Mouse (Mus musculus) limb, embryonic 13.5 days (tissue): ENCODE data around the gene Snx20. TPM values are rescaled to one million over a fixed set of nuclear protein-coding genes. Genes with fewer than 3 reads are reported as not detected.
"Not testable (repeated sequence)": the region's sequence is repeated elsewhere in the genome, so short reads cannot be mapped to it uniquely, and the experiment has no call there.

Experiments used
- ATAC-seq: fragments of 200-750 bp; cut with Nextera tagmentation; 2 replicates; pipeline ENCODE4 v1.8.0; 2017; ENCODE audit warnings: low read depth, moderate number of reproducible peaks, moderate TSS enrichment; ENCODE audit not compliant: low FRiP score
- H3K27ac ChIP-seq: fragments of 300-500 bp; sonication (generic); 2 replicates; pipeline ENCODE4 v1.5.1; 2015; ENCODE audit warnings: inconsistent platforms, mild to moderate bottlenecking, moderate library complexity
- H3K27me3 ChIP-seq: fragments of 300-500 bp; sonication (generic); 2 replicates; pipeline ENCODE4 v1.6.1; 2015; ENCODE audit warnings: mild to moderate bottlenecking, inconsistent platforms
- H3K36me3 ChIP-seq: fragments of 300-500 bp; sonication (generic); 2 replicates; pipeline ENCODE4 v1.6.1; 2015; ENCODE audit warnings: inconsistent platforms, mild to moderate bottlenecking, moderate library complexity
- H3K4me1 ChIP-seq: fragments of 300-500 bp; sonication (generic); 2 replicates; pipeline ENCODE4 v1.6.1; 2015; ENCODE audit warnings: inconsistent platforms
- H3K4me2 ChIP-seq: fragments of 300-500 bp; sonication (generic); replicated peaks from 2 replicates; pipeline ENCODE4 v1.6.1; 2015; ENCODE audit warnings: inconsistent platforms, mild to moderate bottlenecking, moderate library complexity
- H3K4me3 ChIP-seq: fragments of 300-500 bp; sonication (generic); 2 replicates; pipeline ENCODE4 v1.5.1; 2015; ENCODE audit warnings: moderate library complexity, mild to moderate bottlenecking, inconsistent platforms
- H3K9ac ChIP-seq: fragments of 300-500 bp; sonication (generic); 2 replicates; pipeline ENCODE4 v1.6.1; 2015; ENCODE audit warnings: mild to moderate bottlenecking, inconsistent platforms
- H3K9me3 ChIP-seq: fragments of 300-500 bp; sonication (generic); 2 replicates; pipeline ENCODE4 v1.6.1; 2016; ENCODE audit warnings: inconsistent platforms
- WGBS: fragments of 180-500 bp; shearing (Covaris S2); methylation state at CpG from one replicate; pipeline ENCODE4 v1.1.7; 2015; 5-methylcytosine and 5-hydroxymethylcytosine counted together
- polyA plus RNA-seq: library from polyadenylated mRNA; unstranded; fragments of >200 nt; fragmentation: Nextera tagmentation; extraction: Ambion mirVana; gene quantifications from 2 replicates; pipeline ENCODE4 v1.2.1, GENCODE M21; 2015

Snx20 gene
- polyA plus RNA-seq, 1 experiment from 2014 or later, result 1.5 TPM

DNA sequence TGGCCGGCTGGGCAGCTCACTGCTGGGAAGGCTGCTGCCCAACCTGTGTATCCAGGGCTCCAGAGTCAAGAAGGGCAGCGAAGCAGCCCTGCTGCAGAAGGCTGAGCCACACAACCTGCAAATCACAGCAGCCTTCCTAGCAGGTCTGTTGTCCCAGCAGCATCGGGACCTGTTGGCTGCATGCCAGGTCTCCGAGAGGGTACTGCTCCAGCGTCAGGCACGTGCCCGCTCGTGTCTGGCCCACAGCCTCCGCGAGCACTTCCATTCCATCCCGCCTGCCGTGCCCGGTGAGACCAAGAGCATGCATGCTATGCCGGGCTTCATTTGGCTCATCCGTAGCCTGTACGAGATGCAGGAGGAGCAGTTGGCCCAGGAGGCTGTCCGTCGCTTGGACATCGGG lies 29.0 kb upstream of the Snx20 start:
- H3K9me3 ChIP-seq, result no peaks in the 10 kb centered on the region
- H3K4me2 ChIP-seq, result no peak overlapping the region
- H3K27ac ChIP-seq, result no peak overlapping the region
- 83% methylated on average over 19 of the region's 19 CpGs for WGBS
- no peaks in the 10 kb centered on the region for H3K27me3 ChIP-seq
- no peaks in the 10 kb centered on the region for H3K36me3 ChIP-seq
- ATAC-seq, result no peak
- H3K9ac ChIP-seq, result no peak overlapping the region
- H3K4me3 ChIP-seq, result no peak overlapping the region
- peaks cover 13% of the 10 kb centered on the region for H3K4me1 ChIP-seq

DNA sequence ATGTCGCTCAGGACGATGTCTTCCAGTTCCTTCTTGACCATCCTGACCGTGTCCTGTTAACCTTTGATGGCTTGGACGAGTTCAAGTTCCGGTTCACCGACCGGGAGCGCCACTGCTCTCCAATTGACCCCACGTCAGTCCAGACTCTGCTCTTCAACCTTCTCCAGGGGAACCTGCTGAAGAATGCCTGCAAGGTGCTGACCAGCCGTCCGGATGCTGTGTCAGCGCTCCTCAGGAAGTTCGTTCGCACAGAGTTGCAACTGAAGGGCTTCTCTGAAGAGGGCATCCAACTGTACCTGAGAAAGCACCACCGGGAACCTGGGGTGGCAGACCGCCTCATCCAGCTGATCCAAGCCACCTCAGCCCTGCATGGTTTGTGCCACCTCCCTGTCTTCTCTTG lies 28.2 kb upstream of the Snx20 start:
- H3K9me3 ChIP-seq, result no peaks in the 10 kb centered on the region
- WGBS, result 89% methylated on average over 16 of the region's 16 CpGs

DNA sequence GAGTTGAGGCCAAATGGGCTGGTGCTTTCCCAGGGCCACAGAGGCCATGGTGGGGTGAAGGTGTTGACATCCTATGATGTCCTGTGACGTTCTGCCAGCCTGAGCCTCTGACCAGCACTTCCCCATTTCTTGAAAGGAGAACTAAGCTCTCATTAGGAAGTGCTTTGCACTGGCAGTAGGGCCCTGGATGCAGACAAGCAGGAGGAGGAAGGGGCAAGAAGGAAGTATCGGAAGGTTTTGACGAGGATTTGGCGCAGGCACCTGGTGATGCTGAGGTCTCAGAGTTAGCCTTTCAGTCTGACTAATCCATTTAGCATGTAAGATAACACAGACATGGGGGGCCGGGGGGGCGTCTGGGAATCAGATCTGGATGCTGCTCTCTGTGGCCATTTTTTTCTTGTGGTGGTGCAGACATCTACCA lies 26.5 kb upstream of the Snx20 start:
- ATAC-seq, result no peak
- Histone ChIP-seq H3K36me3 (no peaks in the 10 kb centered on the region), H3K9me3 (no peaks in the 10 kb centered on the region), H3K27me3 (no peaks in the 10 kb centered on the region), H3K27ac (no peak overlapping the region), H3K4me3 (no peak overlapping the region), H3K4me1 (peaks cover 10% of the 10 kb centered on the region; the same call in 1 of the 2 replicates), H3K4me2 (no peak overlapping the region), H3K9ac (no peak overlapping the region)
- WGBS, result 74% methylated on average over 6 of the region's 6 CpGs

More for the DNA sequence above, 28.2 kb upstream of the Snx20 start:
- ATAC-seq, result no peak
- Histone ChIP-seq H3K36me3 (no peaks in the 10 kb centered on the region), H3K4me1 (peaks cover 13% of the 10 kb centered on the region), H3K4me2 (no peak overlapping the region), H3K27me3 (no peaks in the 10 kb centered on the region), H3K27ac (no peak overlapping the region), H3K9ac (no peak overlapping the region), H3K4me3 (no peak overlapping the region)

DNA sequence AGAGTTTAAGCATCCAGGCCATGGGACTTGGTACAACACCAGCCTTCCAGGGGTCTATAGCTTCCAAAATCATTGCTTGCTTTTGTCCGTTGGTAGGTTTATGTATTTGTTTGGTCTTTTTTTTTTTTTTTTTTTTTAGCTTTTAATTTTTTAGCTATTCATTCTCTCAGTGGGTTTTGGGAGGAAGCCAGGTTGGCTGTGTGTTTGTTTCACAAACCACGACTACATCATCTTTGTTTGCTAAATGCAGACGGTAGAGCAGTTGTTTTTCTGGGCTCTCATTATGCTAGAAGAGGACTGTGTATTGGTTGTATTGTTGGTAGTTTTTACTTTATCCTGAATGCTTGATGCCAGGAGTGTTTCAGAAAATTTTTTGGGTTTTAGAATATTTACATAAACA lies 23.9 kb upstream of the Snx20 start:
- H3K4me3 ChIP-seq, result no peak overlapping the region
- peaks cover 6% of the 10 kb centered on the region; the same call in 1 of the 2 replicates for H3K4me1 ChIP-seq
- 79% methylated on average over 3 of the region's 3 CpGs for WGBS
- H3K4me2 ChIP-seq, result no peak overlapping the region
- no peaks in the 10 kb centered on the region for H3K36me3 ChIP-seq
- no peaks in the 10 kb centered on the region for H3K27me3 ChIP-seq
- no peak for ATAC-seq
- H3K27ac ChIP-seq, result no peak overlapping the region
- no peaks in the 10 kb centered on the region for H3K9me3 ChIP-seq
- H3K9ac ChIP-seq, result no peak overlapping the region

DNA sequence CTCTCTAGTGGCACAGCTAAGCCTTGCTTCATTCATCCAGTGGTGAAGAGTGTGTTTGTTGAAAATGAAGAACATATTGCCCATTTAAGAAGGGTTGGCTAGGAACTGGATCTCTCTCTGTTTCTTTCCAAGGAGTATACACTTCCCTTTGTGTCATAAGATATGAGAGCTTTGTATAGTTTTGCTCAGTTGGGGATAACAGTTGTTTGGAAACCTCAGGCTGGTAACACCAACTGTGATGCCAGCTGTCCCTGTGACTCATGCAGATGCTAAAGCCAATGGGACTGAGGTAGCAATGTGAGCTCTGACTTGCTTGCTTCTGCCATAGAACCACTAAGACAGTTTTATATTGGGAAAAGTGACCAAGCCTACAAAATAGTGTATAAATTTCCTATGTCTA lies 19.4 kb upstream of the Snx20 start:
- peak; percentile 59 for ATAC-seq
- H3K27me3 ChIP-seq, result no peaks in the 10 kb centered on the region; the same call in 1 of the 2 replicates
- H3K4me2 ChIP-seq, result no peak overlapping the region
- H3K9ac ChIP-seq, result no peak overlapping the region
- no peak overlapping the region for H3K4me3 ChIP-seq
- no peaks in the 10 kb centered on the region for H3K9me3 ChIP-seq
- H3K4me1 ChIP-seq, result no peaks in the 10 kb centered on the region
- no peak overlapping the region for H3K27ac ChIP-seq
- no peaks in the 10 kb centered on the region for H3K36me3 ChIP-seq

DNA sequence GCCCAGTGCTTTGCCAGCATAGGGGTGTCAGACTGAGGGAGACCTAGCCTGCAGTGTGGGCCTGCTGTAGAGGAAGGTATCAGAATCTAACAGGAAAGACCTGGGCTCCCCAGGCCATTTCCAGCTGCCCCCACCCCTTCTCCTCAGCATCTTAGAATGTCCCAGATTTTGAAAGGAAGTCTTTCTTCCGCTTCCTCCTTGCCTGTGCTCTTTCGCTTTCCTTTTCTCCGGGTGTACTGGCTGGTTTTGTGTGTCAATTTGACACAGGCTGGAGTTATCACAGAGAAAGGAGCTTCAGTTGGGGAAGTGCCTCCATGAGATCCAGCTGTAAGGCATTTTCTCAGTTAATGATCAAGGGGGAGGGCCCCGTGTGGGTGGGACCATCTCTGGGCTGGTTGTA lies 15.2 kb upstream of the Snx20 start:
- not testable (repeated sequence) for H3K9ac ChIP-seq, H3K27me3 ChIP-seq, H3K36me3 ChIP-seq, H3K27ac ChIP-seq, ATAC-seq, H3K9me3 ChIP-seq, H3K4me3 ChIP-seq, H3K4me2 ChIP-seq
- 60% methylated on average over 4 of the region's 4 CpGs for WGBS
- peaks cover 16% of the 10 kb centered on the region for H3K4me1 ChIP-seq

DNA sequence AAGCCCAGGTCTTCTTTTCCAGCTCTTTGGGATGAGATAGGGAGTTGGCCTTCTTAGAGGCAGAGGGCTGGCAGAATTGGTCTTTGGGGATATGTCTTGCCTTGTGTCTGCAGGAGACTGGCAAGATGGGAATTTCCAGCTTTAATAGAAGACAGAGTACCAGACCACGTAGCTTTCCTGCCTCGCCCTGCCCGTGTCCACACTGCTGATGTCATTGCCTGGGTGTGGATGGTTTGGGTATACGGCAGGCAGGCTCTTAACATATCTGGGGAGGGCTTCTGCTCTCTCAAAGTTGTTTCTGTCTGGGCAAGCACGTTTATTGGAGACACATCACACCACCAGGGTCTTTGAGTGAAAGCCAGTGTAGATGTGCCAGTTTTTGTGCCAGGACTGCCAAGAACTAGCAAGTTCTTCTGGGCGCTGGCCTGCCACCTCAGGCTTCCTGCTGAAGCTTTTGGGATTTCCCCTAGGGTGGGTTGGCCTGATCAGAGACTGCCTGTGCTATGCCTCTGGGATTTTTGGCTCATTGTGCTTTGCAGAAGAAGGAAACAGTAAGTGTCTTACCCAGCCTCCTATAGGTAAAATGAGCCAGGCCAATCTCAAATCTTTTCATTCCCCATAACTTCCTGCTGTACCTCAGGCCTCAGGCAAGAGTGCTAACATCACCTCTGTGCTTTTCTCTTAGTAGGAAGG lies 14.2 kb upstream of the Snx20 start:
- Histone ChIP-seq H3K4me3 (no peak overlapping the region), H3K27me3 (peaks cover 9% of the 10 kb centered on the region), H3K27ac (no peak overlapping the region), H3K36me3 (no peaks in the 10 kb centered on the region), H3K9me3 (no peaks in the 10 kb centered on the region), H3K4me1 (peaks cover 16% of the 10 kb centered on the region), H3K9ac (no peak overlapping the region), H3K4me2 (no peak overlapping the region)
- WGBS, result 80% methylated on average over 6 of the region's 6 CpGs
- no peak for ATAC-seq

DNA sequence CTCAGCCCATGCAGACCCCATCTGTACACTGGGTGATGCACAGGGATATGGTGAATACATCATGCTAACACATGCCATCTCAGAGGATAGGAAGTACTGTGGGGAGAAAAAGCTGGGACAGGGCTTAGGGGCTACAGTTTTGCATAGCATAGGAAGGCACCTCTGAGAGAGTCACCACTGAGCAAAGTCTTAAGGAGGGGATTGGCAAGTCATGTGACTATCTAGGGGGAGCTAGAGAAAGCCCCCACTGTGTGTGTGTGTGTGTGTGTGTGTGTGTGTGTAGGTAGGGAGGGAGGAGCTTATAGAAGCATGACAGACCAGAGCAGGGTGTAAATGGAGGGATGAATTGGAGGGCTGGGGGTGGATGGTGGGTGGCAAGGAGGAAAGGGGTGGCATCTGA lies 12.4 kb upstream of the Snx20 start:
- no peak overlapping the region for H3K9ac ChIP-seq
- H3K27ac ChIP-seq, result no peak overlapping the region
- no peak overlapping the region for H3K4me2 ChIP-seq
- H3K36me3 ChIP-seq, result no peaks in the 10 kb centered on the region
- H3K9me3 ChIP-seq, result no peaks in the 10 kb centered on the region
- peaks cover 16% of the 10 kb centered on the region for H3K4me1 ChIP-seq
- ATAC-seq, result no peak
- H3K27me3 ChIP-seq, result peaks cover 9% of the 10 kb centered on the region
- H3K4me3 ChIP-seq, result no peak overlapping the region

DNA sequence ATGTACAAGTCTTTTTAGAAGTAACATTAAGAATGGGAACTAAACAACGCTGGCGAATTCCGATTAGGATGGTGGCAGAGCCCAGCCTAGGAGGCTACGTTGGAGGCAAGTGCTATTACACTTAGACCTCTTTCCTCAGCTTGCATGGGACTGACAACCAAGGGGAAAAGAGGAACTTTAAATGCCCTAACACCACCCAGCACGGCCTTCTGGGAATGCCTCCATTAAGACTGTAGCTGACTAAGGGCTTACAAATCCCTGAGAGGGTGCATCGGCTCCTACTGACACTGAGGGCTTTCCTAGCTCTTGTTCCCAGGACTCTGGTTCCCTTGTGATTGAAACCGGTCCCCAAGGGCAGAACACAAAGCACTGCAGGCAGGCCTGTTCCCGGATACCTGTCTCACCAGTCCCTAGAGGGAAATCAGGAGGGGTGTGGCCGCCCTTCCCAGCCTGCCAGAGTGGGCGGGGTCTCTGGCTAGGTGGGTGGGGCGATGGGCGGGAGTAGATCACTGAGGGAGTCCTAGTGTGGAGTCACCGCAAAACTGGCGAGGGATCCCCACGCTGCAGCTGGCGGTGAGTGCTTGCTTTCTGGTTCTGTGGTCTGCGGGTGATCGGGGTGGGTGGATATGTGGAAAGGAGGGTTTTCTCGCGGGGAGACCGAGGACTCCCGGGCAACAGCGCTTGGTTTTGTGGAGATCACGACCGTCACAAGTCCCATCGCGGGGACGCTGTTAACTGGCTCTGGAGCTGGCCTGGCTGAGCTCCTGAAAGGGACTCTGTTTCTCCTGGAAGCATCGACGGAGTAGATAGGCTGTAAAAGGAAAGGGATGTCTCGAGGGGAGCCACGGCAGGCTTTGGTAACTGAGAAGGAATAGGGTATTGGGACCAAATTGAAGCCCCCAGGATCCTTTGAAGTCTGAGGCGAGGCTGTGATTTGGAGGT lies 11.2 kb upstream of the Snx20 start, which contains the start of gene Nod2:
Gene Nod2, plus strand, starts transcription at position 479 of the 942 bp plus-strand sequence.
- peaks cover 9% of the 10 kb centered on the region for H3K27me3 ChIP-seq
- no peak within 1 kb of the TSS for H3K27ac ChIP-seq
- H3K9me3 ChIP-seq, result no peaks in the 10 kb centered on the region
- H3K9ac ChIP-seq, result peak within 1 kb of the TSS; percentile 66
- peak within 1 kb of the TSS; percentile 43 for H3K4me3 ChIP-seq
- peak; percentile 57; the same call in 1 of the 2 replicates for ATAC-seq
- no peaks in the 10 kb centered on the region for H3K36me3 ChIP-seq
- H3K4me1 ChIP-seq, result peaks cover 16% of the 10 kb centered on the region
- H3K4me2 ChIP-seq, result peak within 1 kb of the TSS; percentile 74
- 9% methylated on average over 33 of the region's 33 CpGs for WGBS

DNA sequence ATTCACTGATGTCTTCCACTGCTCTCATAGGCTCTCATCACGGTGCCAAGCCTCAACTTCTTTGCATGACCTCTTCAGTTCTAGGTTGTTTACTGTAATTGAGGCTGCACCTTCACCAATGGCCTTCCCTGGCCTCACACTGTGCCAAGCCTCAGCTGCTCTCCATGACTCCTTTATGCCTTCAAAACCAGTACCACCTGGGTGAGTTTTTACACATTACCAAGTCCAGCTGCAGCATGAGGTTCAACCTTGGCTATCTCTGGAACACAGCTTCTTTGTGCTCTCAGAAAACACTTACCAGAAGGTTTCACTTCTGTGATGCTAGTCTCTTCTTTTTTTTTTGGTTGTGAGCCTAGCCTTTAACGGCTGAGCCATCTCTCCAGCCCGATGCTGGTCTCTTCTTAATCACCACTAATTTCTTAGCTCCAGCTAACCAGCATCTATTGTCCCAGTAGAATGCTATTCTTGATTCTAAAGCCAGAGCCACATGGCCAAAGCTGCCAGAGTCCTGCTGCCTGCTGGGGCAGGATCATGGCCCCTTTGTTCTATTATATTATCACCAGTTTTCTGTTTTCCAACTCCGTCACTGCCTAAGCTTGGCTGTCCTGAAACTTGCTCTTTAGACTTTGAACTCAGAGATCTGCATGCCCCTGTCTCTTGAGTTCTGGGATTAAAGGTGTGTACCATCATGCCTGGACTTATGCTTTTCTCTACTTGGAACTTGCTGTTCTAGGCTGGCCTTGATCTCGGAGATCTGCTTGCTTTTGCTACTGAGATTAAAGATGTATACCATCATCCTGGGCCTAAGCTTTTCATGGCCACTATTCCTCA lies 7.0 kb upstream of the Snx20 start:
- WGBS, result 77% methylated on average over 5 of the region's 5 CpGs
- ATAC-seq, result no peak
- Histone ChIP-seq H3K4me3 (no peak overlapping the region), H3K9ac (no peak overlapping the region), H3K9me3 (no peaks in the 10 kb centered on the region), H3K4me2 (no peak overlapping the region), H3K36me3 (no peaks in the 10 kb centered on the region), H3K27ac (no peak overlapping the region), H3K4me1 (peaks cover 13% of the 10 kb centered on the region), H3K27me3 (peaks cover under 1% of the 10 kb centered on the region)

DNA sequence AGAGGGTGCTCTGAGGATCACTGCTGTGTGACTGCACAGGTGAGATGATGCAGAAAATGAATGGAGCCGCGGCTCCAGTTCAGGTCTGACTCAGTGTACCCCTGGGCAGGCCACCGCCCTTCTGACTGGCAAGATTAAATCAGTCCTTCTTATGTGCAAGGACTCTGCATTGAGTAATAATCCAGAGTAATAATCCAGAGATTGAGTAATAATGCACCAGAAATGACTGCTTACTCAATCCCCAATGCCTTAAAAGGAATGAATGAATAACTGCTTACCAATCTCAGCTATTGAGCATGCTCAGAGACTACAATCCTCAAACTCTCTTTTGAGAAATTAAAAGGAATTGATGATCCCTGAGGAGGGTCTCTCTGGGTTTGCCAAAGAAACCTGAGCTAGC lies 3.0 kb upstream of the Snx20 start:
- 91% methylated on average over 3 of the region's 3 CpGs for WGBS
- no peak overlapping the region for H3K4me3 ChIP-seq

More for the DNA sequence above, 3.0 kb upstream of the Snx20 start:
- Histone ChIP-seq H3K4me1 (no peaks in the 10 kb centered on the region), H3K27ac (no peak overlapping the region), H3K9ac (no peak overlapping the region), H3K27me3 (no peaks in the 10 kb centered on the region), H3K36me3 (no peaks in the 10 kb centered on the region), H3K9me3 (no peaks in the 10 kb centered on the region), H3K4me2 (no peak overlapping the region)
- ATAC-seq, result no peak
